Comparison of ENCODE assay signal across 7 mouse cellular contexts in genomic region chr1:130547674-130548429, GRCm38 (mm10).
A peak's percentile ranks its signal among the peaks of the same experiment; 100 is the strongest.
DNase-seq lines count a peak whose midpoint lies in the region; ATAC-seq lines count a peak whose summit lies in the region.

No protein-coding gene starts in this region.

- 0 out of 2 replicates have a peak overlapping the region, but pooled peaks have one; percentile 56 for H3K27ac ChIP-seq in forebrain, embryonic 10.5 days

- intact Hi-C loops in heart, postnatal 10 days (cut with DNase I), result loop anchor here (1.0 to 10.0 kb wide), 4 partner anchors 86 to 431 kb away; no protein-coding TSS in a partner anchor

- peak overlapping the region; percentile 45 for H3K4me3 ChIP-seq in forebrain, embryonic 10.5 days

- peak; percentile 64 to 79 for DNase-seq in CD8-positive naive resting alpha-beta T cell, adult 2 months (ENCODE audit: low read depth in 2 of 2, low spot score in 2 of 2)
- DNase-seq in T-cell, adult 2 months (ENCODE audit: low spot score), result peak; percentile 71
- DNase-seq in forebrain, embryonic 10.5 days (ENCODE audit: extremely low spot score, low spot score), result peak; percentile 40
- DNase-seq in heart, postnatal 10 days, result peak; percentile 61 to 79
- DNase-seq in layer of hippocampus, postnatal 25 days (ENCODE audit: extremely low spot score in 1 of 2, low spot score in 1 of 2), result peak; percentile 26 to 77
- peak; percentile 16 for DNase-seq in right cerebral cortex, postnatal 25 days

- no peaks in the 10 kb centered on the region for H3K27me3 ChIP-seq in forebrain, embryonic 10.5 days (ENCODE audit: poor library complexity, severe bottlenecking)

- no peaks in the 10 kb centered on the region for H3K36me3 ChIP-seq in forebrain, embryonic 10.5 days (replicated peaks)

- no peaks in the 10 kb centered on the region for H3K4me1 ChIP-seq in forebrain, embryonic 10.5 days

- H3K9me3 ChIP-seq in forebrain, embryonic 10.5 days, result no peaks in the 10 kb centered on the region

- 27% methylated on average over 25 of the region's 25 CpGs for WGBS in forebrain, embryonic 10.5 days

- peak; percentile 66 for ATAC-seq in megakaryocyte, adult 5-6 weeks (ENCODE audit: poor library complexity, severe bottlenecking)

Comparison
In these comparisons a context has a peak if more than half of its experiments do, and no peak if none do; other contexts are left out.
1. Peak in every context shown above with its lines: DNase-seq, ATAC-seq, H3K4me3 ChIP-seq and H3K27ac ChIP-seq.
2. DNase-seq: peak in every context shown above with its lines; median percentile 72 in CD8-positive naive resting alpha-beta T cell, adult 2 months; 71 in T-cell, adult 2 months; 70 in heart, postnatal 10 days; 52 in layer of hippocampus, postnatal 25 days; 40 in forebrain, embryonic 10.5 days; 16 in right cerebral cortex, postnatal 25 days.